Mouse (Mus musculus): ENCODE results near the gene Mfn1. TPM values are rescaled to one million over a fixed set of nuclear protein-coding genes. Genes with fewer than 3 reads are reported as not detected.

Gene Mfn1
- polyA plus RNA-seq (2015; fragmentation: Nextera tagmentation; extraction: Ambion mirVana) = 37.5 and 41.7 TPM in 2 replicates

DNA sequence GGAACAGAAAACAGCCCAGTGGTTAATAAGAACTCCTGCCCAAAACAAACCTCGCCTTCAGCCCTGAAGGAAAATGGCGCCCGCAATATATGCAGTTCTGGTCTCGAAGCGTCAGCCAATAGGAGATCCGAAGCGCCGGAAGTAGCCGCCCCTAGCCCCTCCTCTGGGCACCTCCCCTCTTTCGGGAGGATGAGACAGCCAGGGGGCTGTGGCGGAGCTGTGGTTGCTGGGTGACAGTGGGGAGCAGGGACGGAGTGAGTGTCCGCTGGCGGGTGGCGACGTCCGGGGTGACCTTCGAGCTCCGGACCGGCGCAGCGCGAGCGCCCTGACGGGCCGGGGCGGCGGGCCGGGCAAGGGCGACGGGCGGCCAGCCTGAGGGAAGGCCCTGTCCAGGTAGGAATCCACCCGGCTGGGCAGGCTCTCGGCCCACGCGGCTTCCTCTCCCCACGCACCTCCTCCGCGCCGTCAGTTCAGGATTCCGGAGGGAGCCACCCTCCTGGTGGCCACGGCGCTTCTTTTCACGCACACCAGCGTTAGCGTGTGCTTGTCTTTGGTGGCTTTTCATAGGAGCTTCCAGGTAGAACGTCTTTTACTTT lies at the start of gene Mfn1:
Gene Mfn1, plus strand, starts transcription at position 163 of the 596 bp plus-strand sequence.
- WGBS = under 1% methylated on average over 42 of the region's 47 CpGs
- Histone ChIP-seq H3K4me2 (ENCODE audit: low read length) (peak within 1 kb of the TSS; percentile 77), H3K4me1 (replicated peaks; ENCODE audit: control insufficient read depth, insufficient read depth, low read length) (peaks cover 5% of the 10 kb centered on the region; the same call in 1 of the 2 replicates), H3K27ac (ENCODE audit: low read length) (peak within 1 kb of the TSS; percentile 42; the same call in 1 of the 2 replicates), H3K36me3 (ENCODE audit: control insufficient read depth, insufficient read depth) (peaks cover 2% of the 10 kb centered on the region), H3K4me3 (replicated peaks; ENCODE audit: low read length) (peak within 1 kb of the TSS; percentile 90), H3K9ac (replicated peaks; ENCODE audit: low read depth, low read length) (peak within 1 kb of the TSS; percentile 86), H3K9me3 (ENCODE audit: control insufficient read depth, low read length) (no peaks in the 10 kb centered on the region), H3K27me3 (replicated peaks; ENCODE audit: control insufficient read depth, insufficient read depth, low read length) (no peaks in the 10 kb centered on the region)
- peak; percentile 100 for ATAC-seq

- H3K27ac ChIP-seq (ENCODE audit: low read length) = no peak overlapping the region
- no peak for ATAC-seq
- no peak overlapping the region for H3K9ac ChIP-seq (replicated peaks; ENCODE audit: low read depth, low read length)
- no peaks in the 10 kb centered on the region for H3K27me3 ChIP-seq (replicated peaks; ENCODE audit: control insufficient read depth, insufficient read depth, low read length)
- H3K4me2 ChIP-seq (ENCODE audit: low read length) = no peak overlapping the region
- H3K9me3 ChIP-seq (ENCODE audit: control insufficient read depth, low read length) = no peaks in the 10 kb centered on the region
- H3K4me3 ChIP-seq (replicated peaks; ENCODE audit: low read length) = no peak overlapping the region
- H3K36me3 ChIP-seq (ENCODE audit: control insufficient read depth, insufficient read depth) = no peaks in the 10 kb centered on the region
- H3K4me1 ChIP-seq (replicated peaks; ENCODE audit: control insufficient read depth, insufficient read depth, low read length) = no peaks in the 10 kb centered on the region
- 88% methylated on average over 7 of the region's 7 CpGs for WGBS
These were observed 49.3 kb upstream of the Mfn1 start for GRCm38 (mm10) chr3:32479961-32480360.

- Histone ChIP-seq H3K9ac (replicated peaks; ENCODE audit: low read depth, low read length) (no peak overlapping the region), H3K27ac (ENCODE audit: low read length) (no peak overlapping the region), H3K36me3 (ENCODE audit: control insufficient read depth, insufficient read depth) (no peaks in the 10 kb centered on the region), H3K4me1 (replicated peaks; ENCODE audit: control insufficient read depth, insufficient read depth, low read length) (no peaks in the 10 kb centered on the region), H3K9me3 (ENCODE audit: control insufficient read depth, low read length) (no peaks in the 10 kb centered on the region), H3K4me3 (replicated peaks; ENCODE audit: low read length) (no peak overlapping the region), H3K27me3 (replicated peaks; ENCODE audit: control insufficient read depth, insufficient read depth, low read length) (no peaks in the 10 kb centered on the region), H3K4me2 (ENCODE audit: low read length) (no peak overlapping the region)
- ATAC-seq = no peak
- 90% methylated on average over 3 of the region's 3 CpGs for WGBS
These were observed 46.2 kb upstream of the Mfn1 start for GRCm38 (mm10) chr3:32483035-32483434.

DNA sequence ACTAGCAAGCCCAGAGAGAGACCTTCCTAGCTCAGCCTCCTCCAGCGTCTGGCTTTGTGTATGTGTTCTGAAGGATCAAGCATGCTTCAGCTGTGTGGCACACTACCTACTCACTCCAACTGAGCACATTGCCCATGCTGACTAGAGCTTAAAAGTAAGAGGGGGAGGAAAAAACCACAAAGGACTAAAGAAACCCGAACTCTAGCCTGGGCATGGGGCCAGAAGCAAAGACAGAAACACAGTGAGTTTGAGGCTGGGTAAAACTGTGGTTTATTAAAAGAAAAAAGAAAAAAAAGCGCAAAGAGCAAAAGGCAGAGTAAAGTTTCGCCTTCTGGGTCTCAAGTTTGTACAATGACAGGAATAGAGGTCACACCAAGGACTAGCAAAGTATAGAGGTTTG lies 42.7 kb upstream of the Mfn1 start:
- Histone ChIP-seq H3K9ac (replicated peaks; ENCODE audit: low read depth, low read length) (no peak overlapping the region), H3K9me3 (ENCODE audit: control insufficient read depth, low read length) (no peaks in the 10 kb centered on the region), H3K27ac (ENCODE audit: low read length) (no peak overlapping the region), H3K4me3 (replicated peaks; ENCODE audit: low read length) (no peak overlapping the region), H3K27me3 (replicated peaks; ENCODE audit: control insufficient read depth, insufficient read depth, low read length) (no peaks in the 10 kb centered on the region), H3K4me1 (replicated peaks; ENCODE audit: control insufficient read depth, insufficient read depth, low read length) (no peaks in the 10 kb centered on the region), H3K4me2 (ENCODE audit: low read length) (no peak overlapping the region), H3K36me3 (ENCODE audit: control insufficient read depth, insufficient read depth) (no peaks in the 10 kb centered on the region)
- whole genome bisulfite sequencing = 73% methylated on average over 4 of the region's 4 CpGs
- no peak for ATAC-seq

DNA sequence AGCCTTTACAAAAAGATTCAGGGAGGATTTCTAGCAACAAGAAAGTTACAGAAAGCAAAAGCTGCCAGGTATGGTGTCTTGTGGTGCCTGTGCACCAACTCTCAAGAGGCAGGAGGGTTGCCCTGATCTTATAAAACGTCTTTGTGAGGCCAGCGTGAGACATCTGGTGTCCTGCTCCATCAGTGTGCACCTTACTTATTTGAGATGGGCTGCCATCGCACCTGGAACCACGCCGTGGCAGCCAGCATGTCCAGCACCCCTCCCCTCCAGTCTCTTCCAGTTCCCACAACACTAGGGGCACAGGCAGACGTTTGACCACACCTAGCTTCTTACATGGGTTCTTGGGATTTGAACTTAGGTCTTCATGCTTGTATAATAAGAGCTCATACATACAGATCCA lies 41.1 kb upstream of the Mfn1 start:
- Histone ChIP-seq H3K27ac (ENCODE audit: low read length) (no peak overlapping the region), H3K9me3 (ENCODE audit: control insufficient read depth, low read length) (no peaks in the 10 kb centered on the region), H3K4me2 (ENCODE audit: low read length) (no peak overlapping the region), H3K9ac (replicated peaks; ENCODE audit: low read depth, low read length) (no peak overlapping the region), H3K4me3 (replicated peaks; ENCODE audit: low read length) (no peak overlapping the region), H3K4me1 (replicated peaks; ENCODE audit: control insufficient read depth, insufficient read depth, low read length) (no peaks in the 10 kb centered on the region), H3K36me3 (ENCODE audit: control insufficient read depth, insufficient read depth) (no peaks in the 10 kb centered on the region), H3K27me3 (replicated peaks; ENCODE audit: control insufficient read depth, insufficient read depth, low read length) (no peaks in the 10 kb centered on the region)
- WGBS = 82% methylated on average over 6 of the region's 6 CpGs
- ATAC-seq = no peak

DNA sequence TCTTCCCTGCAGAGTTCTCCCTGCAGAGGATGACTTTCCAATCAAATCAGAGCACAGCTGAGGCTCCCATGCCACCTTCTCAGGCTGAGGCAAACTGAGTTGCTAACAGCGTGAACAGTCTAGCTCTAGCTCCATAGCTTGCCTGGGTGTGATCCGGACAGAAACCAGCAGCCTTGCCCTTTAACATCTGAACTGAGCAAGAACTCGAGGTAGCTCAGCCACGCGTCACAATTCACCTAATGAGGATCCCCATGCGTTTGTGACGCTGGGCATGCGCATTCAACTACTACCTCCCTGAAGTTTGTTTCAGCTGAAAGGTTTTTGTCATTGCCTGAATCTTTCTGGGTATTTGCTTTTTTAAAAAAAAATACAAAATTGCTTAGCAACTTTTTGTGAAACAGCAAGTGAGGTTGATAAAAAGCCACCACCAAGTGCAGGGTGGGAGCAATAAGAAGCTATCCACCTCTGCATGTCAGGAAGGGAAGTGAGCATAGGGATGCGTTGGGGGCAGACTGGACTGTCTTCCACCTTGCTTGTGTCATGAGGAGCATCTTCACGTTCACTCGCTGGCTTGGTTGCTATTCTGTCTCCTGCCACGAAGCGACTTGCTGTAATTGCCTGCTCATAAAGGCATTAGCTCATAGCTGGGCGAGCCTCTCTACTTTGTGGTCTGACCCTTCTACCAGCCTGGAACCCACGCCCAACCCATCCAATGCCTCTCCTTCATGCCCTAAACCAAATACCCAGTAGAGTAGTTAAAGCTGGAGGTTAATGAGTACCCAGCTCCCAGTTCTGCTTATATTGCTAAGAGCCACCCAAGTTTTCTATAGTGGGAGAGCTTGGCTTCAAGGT lies 39.0 kb upstream of the Mfn1 start:
- WGBS = 85% methylated on average over 15 of the region's 15 CpGs
- Histone ChIP-seq H3K27ac (ENCODE audit: low read length) (no peak overlapping the region), H3K4me1 (replicated peaks; ENCODE audit: control insufficient read depth, insufficient read depth, low read length) (no peaks in the 10 kb centered on the region), H3K36me3 (ENCODE audit: control insufficient read depth, insufficient read depth) (no peaks in the 10 kb centered on the region), H3K4me3 (replicated peaks; ENCODE audit: low read length) (no peak overlapping the region), H3K4me2 (ENCODE audit: low read length) (no peak overlapping the region), H3K9ac (replicated peaks; ENCODE audit: low read depth, low read length) (no peak overlapping the region), H3K9me3 (ENCODE audit: control insufficient read depth, low read length) (no peaks in the 10 kb centered on the region), H3K27me3 (replicated peaks; ENCODE audit: control insufficient read depth, insufficient read depth, low read length) (no peaks in the 10 kb centered on the region)
- ATAC-seq = no peak

DNA sequence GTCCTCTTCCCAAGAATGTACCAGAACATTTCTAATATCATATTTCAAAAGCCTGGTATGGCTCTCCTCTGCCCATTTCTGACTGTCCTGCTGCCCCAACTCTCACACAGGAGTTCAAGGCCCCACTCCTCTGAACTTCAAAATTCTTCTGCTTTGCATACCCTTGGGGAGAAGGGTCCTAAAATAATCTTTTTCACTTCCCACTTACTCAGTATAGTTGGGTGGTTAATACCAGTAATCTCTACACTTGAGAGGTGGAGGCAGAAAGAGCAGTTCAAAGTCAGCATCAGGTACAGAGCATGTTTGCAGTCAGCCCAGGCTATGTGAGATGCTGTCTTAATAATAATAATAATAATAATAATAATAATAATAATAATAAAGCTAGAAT lies 38.3 kb upstream of the Mfn1 start:
- ATAC-seq = no peak

DNA sequence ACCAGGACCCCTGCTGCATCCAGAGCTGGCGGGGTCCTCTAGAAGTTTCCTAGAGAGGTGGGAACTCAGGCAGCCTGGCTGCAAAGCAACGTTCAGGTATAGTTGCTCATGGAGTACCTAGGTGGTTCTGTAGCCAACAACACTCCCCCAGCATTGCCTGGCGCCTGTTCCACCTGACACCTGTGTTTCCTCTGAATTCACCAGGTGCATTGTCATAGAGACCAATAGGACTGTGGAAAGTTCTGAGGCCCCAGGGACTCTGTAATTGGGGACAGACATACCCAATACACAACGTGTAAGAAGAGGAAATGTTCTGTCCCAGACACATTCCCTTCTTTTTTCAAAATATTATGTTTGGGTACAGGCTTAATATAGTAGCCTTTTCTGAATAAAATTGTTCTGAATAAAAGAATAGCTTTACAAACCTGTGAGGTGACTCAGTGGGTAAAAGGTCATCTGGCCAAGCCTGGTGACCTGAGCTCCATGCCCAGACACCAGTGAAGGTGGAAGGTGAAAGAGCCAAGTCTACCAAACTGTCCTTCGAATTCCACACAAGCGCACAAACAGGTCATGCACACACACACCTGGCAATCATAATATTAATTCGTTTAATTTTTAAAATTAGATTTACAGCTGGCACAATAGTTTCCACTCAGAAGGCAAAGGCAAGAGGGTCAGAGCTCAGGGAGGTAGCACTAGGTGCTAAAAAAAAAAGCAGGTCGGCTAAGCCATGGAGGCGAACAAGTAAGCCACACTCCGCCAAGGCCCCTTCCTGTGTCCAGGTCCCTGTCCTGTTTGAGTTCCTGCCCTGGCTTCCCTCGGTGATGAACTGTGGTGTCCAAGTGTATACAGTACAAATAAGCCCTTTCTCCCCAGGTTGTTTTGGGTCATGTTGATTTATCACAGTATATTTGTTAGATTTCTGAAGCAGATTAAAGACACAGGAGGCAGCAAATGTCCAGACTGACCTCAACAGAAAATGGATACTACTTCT lies 36.9 kb upstream of the Mfn1 start, which contains the start of gene Kcnmb3:
Gene Kcnmb3, minus strand, starts transcription at position 135 of the 994 bp plus-strand sequence.
- H3K9me3 ChIP-seq (ENCODE audit: control insufficient read depth, low read length) = no peaks in the 10 kb centered on the region
- no peak within 1 kb of the TSS for H3K27ac ChIP-seq (ENCODE audit: low read length)
- no peak for ATAC-seq
- H3K4me1 ChIP-seq (replicated peaks; ENCODE audit: control insufficient read depth, insufficient read depth, low read length) = peaks cover 2% of the 10 kb centered on the region; the same call in 1 of the 2 replicates
- H3K4me2 ChIP-seq (ENCODE audit: low read length) = no peak within 1 kb of the TSS
- H3K4me3 ChIP-seq (replicated peaks; ENCODE audit: low read length) = no peak within 1 kb of the TSS
- 86% methylated on average over 11 of the region's 11 CpGs for WGBS
- H3K36me3 ChIP-seq (ENCODE audit: control insufficient read depth, insufficient read depth) = no peaks in the 10 kb centered on the region
- H3K27me3 ChIP-seq (replicated peaks; ENCODE audit: control insufficient read depth, insufficient read depth, low read length) = no peaks in the 10 kb centered on the region
- H3K9ac ChIP-seq (replicated peaks; ENCODE audit: low read depth, low read length) = no peak within 1 kb of the TSS

More for the DNA sequence above, 38.3 kb upstream of the Mfn1 start:
- no peak overlapping the region for H3K27ac ChIP-seq (ENCODE audit: low read length)
- no peaks in the 10 kb centered on the region for H3K9me3 ChIP-seq (ENCODE audit: control insufficient read depth, low read length)
- H3K4me3 ChIP-seq (replicated peaks; ENCODE audit: low read length) = no peak overlapping the region
- no peaks in the 10 kb centered on the region for H3K36me3 ChIP-seq (ENCODE audit: control insufficient read depth, insufficient read depth)
- no peaks in the 10 kb centered on the region for H3K27me3 ChIP-seq (replicated peaks; ENCODE audit: control insufficient read depth, insufficient read depth, low read length)
- H3K9ac ChIP-seq (replicated peaks; ENCODE audit: low read depth, low read length) = no peak overlapping the region
- no peaks in the 10 kb centered on the region for H3K4me1 ChIP-seq (replicated peaks; ENCODE audit: control insufficient read depth, insufficient read depth, low read length)
- H3K4me2 ChIP-seq (ENCODE audit: low read length) = no peak overlapping the region
